Mouse (Mus musculus): ENCODE data around the gene Arhgap19. TPM values are rescaled to one million over a fixed set of nuclear protein-coding genes. Genes with fewer than 3 reads are reported as not detected.

The Arhgap19 gene
- 0.93 and 1.5 TPM in 2 replicates for polyA plus RNA-seq (2012; rRNA removed; ENCODE audit: low replicate concordance)

DNA sequence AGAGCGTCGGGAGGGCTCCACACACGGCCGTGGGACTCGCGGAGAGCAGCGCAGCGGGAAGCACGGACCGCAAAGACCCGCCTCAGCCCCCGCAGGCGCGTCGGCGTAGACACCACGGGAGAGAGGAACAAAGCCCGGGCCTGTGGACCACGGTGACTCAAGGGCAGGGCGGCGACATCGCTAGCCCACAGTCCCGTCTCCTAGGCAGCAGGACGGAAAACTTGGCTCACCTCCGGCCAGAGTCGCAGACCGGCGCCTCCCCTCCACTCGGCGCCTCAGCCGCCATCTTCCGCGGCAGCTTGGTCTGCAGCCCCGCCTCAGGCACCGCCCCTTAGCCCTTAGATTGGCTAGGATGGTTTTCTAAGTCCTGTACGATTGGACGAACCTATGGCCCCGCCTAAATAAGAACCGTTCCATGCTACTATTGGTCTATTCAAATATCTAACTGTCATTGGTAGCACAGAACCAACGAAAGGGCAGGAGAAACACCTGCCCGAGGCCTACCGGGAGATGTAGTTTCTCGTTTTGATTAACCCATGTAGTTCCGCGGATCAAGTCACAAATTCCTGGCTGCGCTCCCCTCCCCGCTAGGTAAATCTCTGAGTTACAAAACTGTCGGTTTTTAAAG, at the start of gene Arhgap19:
TSS of gene Arhgap19 (minus strand) at position 306 of the 628 bp plus-strand sequence.

DNA sequence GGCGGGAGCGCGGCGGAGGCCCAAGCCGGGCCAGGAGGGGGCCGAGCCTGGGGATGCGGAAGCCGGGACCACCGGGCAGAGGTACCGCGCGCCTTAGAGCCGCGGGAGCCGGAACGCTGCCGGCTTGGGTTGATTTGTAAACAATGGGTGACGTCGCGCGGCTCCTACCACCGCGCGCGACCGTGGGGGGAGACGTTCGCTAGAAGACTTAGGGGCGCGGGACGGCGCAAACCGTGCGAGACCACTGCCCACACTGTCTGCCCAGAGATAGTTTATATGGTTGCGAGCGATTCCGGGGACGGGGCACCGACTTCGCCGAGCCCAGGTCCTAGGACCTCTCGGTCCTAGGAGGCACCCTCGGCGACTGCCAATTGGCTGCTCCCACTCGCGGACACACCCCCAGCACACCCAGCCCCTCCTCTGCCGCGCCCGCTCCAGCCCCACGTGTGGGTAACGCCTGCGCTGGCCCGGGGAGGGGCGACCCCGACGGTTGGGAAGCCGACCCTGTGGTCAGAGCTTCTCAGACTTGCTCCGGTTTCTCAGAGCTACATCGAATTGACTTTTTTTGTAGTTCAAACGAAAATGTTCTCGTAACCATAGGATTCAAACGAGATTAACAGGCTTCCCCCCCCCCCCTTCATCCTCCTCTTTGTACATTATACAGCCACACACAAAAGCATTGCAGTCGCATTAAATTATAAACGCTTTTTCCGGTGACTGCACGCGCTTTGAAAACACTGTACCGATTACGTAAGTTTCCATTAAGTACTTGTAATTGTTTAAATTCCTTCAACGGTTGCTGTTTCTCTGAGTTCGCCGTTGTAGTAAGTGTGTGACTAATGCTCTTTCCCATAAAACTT, 46.4 kb upstream of the Arhgap19 start, which contains the start of gene Frat2:
TSS of gene Frat2 (minus strand) at position 141 of the 860 bp plus-strand sequence.

DNA sequence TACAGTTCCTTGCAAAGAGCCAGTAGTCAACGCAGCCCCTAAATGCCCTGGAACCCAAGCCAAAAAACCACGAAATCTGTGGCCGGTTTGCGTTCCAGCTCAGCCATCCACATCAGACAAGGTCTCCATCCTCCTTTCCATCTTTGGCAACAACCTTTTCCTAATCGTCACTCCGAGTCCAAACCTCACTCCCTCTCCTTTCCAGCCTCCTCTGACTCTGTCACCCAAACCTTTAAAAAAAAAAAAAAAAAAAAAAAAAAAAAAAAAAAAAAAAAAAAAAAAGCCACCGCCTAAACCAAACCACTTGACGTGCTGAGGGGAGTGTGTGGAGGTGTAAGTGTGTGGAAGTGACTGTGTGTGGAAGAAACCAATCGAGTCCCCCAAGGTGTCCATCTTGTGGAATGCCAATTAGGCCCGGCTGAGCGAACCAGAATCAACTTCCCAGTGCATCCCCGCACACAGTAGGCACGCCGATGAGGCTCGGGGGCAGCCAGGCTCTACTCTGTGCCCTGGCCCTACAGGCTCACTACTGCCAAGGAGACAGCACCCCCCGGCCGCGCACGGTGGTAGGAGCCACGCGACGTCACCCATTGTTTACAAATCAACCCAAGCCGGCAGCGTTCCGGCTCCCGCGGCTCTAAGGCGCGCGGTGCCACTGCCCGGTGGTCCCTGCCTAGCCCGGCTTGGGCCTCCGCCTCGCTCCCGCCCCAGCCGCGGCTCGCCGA, 27.7 kb upstream of the Arhgap19 start, which contains the start of gene Frat1:
TSS of gene Frat1 (plus strand) at position 590 of the 725 bp plus-strand sequence.

DNA sequence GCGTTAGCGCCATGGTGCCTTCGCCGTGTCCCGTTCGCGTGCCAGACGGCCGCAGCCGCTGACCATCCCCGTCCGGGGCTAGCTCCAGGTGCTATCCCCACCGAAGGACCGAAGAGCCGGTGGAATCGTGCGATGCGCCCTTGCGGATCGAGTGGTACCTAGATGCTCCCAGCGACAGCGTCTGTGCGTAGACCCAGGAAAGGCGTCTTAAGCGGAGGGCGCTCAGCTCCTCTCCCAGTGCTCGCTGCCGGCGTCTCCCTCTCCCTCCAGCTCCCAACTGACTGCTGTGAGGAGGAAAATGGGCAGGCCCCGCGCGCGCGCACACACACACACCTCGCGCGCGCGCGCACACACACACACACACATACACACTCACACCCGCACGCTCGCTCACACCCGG, 58.5 kb downstream of the Arhgap19 start, which contains the start of gene Slit1:
TSS of gene Slit1 (minus strand) at position 270 of the 400 bp plus-strand sequence.

Other genes with a start within 250 kb of the Arhgap19 start
- gene Gm340, start 219.7 kb downstream of the Arhgap19 start, polyA plus RNA-seq (2012; rRNA removed; ENCODE audit: low replicate concordance) = 0.45 and 0.53 TPM in 2 replicates
- gene Slit1, start 58.4 kb downstream of the Arhgap19 start, polyA plus RNA-seq (2012; rRNA removed; ENCODE audit: low replicate concordance) = 0.32 and 0.40 TPM in 2 replicates
- gene Frat1, start 27.9 kb upstream of the Arhgap19 start, polyA plus RNA-seq (2012; rRNA removed; ENCODE audit: low replicate concordance) = 18.4 and 49.1 TPM in 2 replicates
- gene Frat2, start 46.1 kb upstream of the Arhgap19 start, polyA plus RNA-seq (2012; rRNA removed; ENCODE audit: low replicate concordance) = 29.2 and 91.6 TPM in 2 replicates
- gene Rrp12, start 94.1 kb upstream of the Arhgap19 start, polyA plus RNA-seq (2012; rRNA removed; ENCODE audit: low replicate concordance) = 2.8 and 2.9 TPM in 2 replicates
- gene Pgam1, start 109.9 kb upstream of the Arhgap19 start, polyA plus RNA-seq (2012; rRNA removed; ENCODE audit: low replicate concordance) = 189 and 241 TPM in 2 replicates
- 1.5 and 5.1 TPM in 2 replicates for gene Exosc1, start 131.4 kb upstream of the Arhgap19 start, polyA plus RNA-seq (2012; rRNA removed; ENCODE audit: low replicate concordance)
- gene Zdhhc16, start 131.4 kb upstream of the Arhgap19 start, polyA plus RNA-seq (2012; rRNA removed; ENCODE audit: low replicate concordance) = 28.6 and 43.7 TPM in 2 replicates
- gene Mms19, start 179.1 kb upstream of the Arhgap19 start, polyA plus RNA-seq (2012; rRNA removed; ENCODE audit: low replicate concordance) = 32.3 and 33.0 TPM in 2 replicates
- gene Ubtd1, start 179.7 kb upstream of the Arhgap19 start, polyA plus RNA-seq (2012; rRNA removed; ENCODE audit: low replicate concordance) = 8.4 and 11.7 TPM in 2 replicates
- gene Ankrd2, start 234.0 kb upstream of the Arhgap19 start, polyA plus RNA-seq (2012; rRNA removed; ENCODE audit: low replicate concordance) = not detected in 2 replicates
- 2.5 and 2.9 TPM in 2 replicates for gene Hoga1, start 243.6 kb upstream of the Arhgap19 start, polyA plus RNA-seq (2012; rRNA removed; ENCODE audit: low replicate concordance)